Mouse (Mus musculus): ENCODE measurements at regions not wholly inside any gene's neighbourhood (a gene's known extent, or its start where the extent isn't known, plus 50 kb on each side); places are given as distances from the start of the nearest gene placed in this dataset.
"Not testable (repeated sequence)": the region's sequence is repeated elsewhere in the genome, so short reads cannot be mapped to it uniquely, and the experiment has no call there.

DNA sequence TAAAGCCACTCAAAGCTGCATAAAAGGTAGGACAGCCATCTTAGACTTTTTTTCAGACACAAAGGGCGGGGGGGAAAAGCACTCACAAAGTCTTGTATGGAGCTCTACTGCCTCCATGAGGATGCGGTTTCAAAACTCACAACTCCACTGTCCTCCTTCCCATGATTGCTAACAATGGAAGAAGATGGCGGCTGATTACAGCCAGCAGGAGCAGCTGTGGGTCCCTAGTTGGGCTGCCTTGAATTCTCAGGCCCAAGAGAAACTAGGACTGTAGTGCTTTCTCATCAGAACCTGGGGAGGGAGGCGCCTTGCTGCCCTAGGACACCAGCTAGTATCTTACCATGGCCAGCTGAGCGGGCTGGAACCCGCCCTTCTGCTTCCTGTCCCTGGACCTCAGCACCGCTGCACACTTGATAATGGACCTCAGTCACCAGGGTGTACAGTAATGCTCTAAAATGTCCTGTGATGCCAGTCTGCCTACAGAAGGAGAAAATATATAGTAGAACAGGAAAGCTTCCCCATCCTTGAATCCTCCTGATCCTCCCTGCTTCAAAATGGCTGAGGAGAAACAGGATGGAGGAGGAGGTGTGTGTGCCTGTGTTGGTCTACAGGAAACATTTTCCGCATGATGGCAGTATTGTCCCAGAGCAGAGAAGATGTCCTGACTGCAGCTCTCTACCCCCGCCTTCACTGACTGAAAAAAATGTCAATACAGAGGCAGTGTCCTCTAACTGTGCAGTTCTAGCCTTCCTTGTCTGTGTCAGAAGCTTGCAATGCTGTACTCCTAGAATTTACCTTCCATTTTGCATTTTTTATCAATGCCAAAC is 183.7 kb upstream of the Olfr1324 start:
- Histone ChIP-seq H3K4me2 (ENCODE audit: low read depth, low read length) (no peak overlapping the region), H3K27me3 (ENCODE audit: control insufficient read depth, insufficient read depth, low read length) (no peaks in the 10 kb centered on the region), H3K4me3 (ENCODE audit: low read depth, low read length) (no peak overlapping the region), H3K4me1 (ENCODE audit: control insufficient read depth, insufficient read depth, low read length) (no peaks in the 10 kb centered on the region), H3K9ac (replicated peaks; ENCODE audit: low read length) (no peak overlapping the region; the same call in 1 of the 2 replicates), H3K9me3 (replicated peaks; ENCODE audit: control insufficient read depth, low read length) (no peaks in the 10 kb centered on the region), H3K27ac (replicated peaks; ENCODE audit: low read depth, low read length) (no peak overlapping the region), H3K36me3 (replicated peaks; ENCODE audit: control insufficient read depth, insufficient read depth, low read depth, low read length) (no peaks in the 10 kb centered on the region; the same call in 1 of the 2 replicates)
- WGBS, result 69% methylated on average over 9 of the region's 9 CpGs
- DNase-seq (ENCODE audit: low spot score) (peak; percentile 72), ATAC-seq (replicated peaks; ENCODE audit: insufficient number of reproducible peaks, low FRiP score, low TSS enrichment, low read depth) (no peak)

DNA sequence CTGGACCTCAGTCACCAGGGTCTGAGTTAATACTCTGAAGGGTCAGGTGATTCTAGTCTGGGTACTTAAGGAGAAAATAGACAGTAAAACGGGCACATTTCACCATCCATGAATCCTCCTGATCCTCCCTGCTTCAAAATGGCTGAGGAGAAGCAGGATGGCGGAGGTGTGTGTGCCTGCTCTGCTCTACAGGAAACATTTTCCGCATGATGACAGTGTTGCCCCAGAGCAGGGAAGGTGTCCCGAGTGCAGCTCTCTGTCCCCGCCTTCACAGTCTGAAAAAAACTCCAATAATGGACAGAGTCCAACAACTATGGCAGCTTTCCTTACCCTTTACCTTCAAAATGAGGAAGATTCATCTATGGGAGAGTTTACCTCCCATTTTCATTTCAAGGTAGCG is 179.8 kb upstream of the Olfr1324 start:
- DNase-seq (ENCODE audit: low spot score); ATAC-seq (replicated peaks; ENCODE audit: insufficient number of reproducible peaks, low FRiP score, low TSS enrichment, low read depth); H3K36me3 ChIP-seq (replicated peaks; ENCODE audit: control insufficient read depth, insufficient read depth, low read depth, low read length); H3K27ac ChIP-seq (replicated peaks; ENCODE audit: low read depth, low read length); H3K4me1 ChIP-seq (ENCODE audit: control insufficient read depth, insufficient read depth, low read length); H3K9me3 ChIP-seq (replicated peaks; ENCODE audit: control insufficient read depth, low read length); H3K9ac ChIP-seq (replicated peaks; ENCODE audit: low read length); H3K4me2 ChIP-seq (ENCODE audit: low read depth, low read length); H3K4me3 ChIP-seq (ENCODE audit: low read depth, low read length); H3K27me3 ChIP-seq (ENCODE audit: control insufficient read depth, insufficient read depth, low read length): not testable (repeated sequence)
- WGBS, result 84% methylated on average over 6 of the region's 6 CpGs

DNA sequence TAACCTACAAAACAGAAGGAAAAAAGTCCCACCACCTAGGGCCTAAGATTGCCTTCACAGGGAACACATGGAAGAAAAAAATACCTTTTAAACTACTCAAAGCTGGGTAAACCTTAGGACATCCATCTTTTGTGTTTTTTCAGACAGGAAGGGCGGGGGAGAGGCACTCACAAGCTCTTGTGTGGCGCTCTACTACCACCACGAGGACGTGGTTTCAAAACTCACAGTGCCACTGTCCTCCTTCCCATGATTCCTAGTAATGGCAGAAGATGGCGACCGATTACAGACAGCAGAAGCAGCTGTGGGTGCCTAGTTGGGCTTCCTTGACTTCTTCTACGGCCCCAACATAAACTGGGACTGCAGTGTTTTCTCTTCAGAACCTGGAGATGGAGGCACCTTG is 179.3 kb upstream of the Olfr1324 start:
- ATAC-seq (replicated peaks; ENCODE audit: insufficient number of reproducible peaks, low FRiP score, low TSS enrichment, low read depth) (no peak), DNase-seq (ENCODE audit: low spot score) (no peak)
- no peaks in the 10 kb centered on the region; the same call in 1 of the 2 replicates for H3K36me3 ChIP-seq (replicated peaks; ENCODE audit: control insufficient read depth, insufficient read depth, low read depth, low read length)
- H3K4me1 ChIP-seq (ENCODE audit: control insufficient read depth, insufficient read depth, low read length), result no peaks in the 10 kb centered on the region
- no peaks in the 10 kb centered on the region for H3K27me3 ChIP-seq (ENCODE audit: control insufficient read depth, insufficient read depth, low read length)
- no peaks in the 10 kb centered on the region for H3K9me3 ChIP-seq (replicated peaks; ENCODE audit: control insufficient read depth, low read length)
- H3K4me2 ChIP-seq (ENCODE audit: low read depth, low read length), result no peak overlapping the region
- H3K9ac ChIP-seq (replicated peaks; ENCODE audit: low read length), result no peak overlapping the region
- H3K4me3 ChIP-seq (ENCODE audit: low read depth, low read length), result no peak overlapping the region
- WGBS, result 76% methylated on average over 7 of the region's 7 CpGs
- H3K27ac ChIP-seq (replicated peaks; ENCODE audit: low read depth, low read length), result no peak overlapping the region

DNA sequence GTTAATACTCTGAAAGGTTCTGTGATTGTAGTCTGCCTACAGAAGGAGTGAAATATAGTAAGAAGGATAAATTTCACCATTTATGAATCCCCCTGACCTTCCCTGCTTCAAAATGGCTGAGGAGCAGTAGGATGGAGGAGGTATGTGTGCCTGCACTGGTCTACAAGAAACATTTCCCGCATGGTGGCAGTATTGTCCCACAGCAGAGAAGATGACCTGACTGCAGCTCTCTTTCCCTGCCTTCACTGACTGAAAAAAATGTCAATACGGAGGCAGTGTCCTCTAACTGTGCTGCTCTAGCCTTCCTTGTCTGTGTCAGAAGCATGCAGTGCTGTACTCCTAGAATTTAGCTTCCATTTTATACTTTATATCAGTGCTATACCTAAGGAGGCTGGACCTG is 177.2 kb upstream of the Olfr1324 start:
- not testable (repeated sequence) for ATAC-seq (replicated peaks; ENCODE audit: insufficient number of reproducible peaks, low FRiP score, low TSS enrichment, low read depth); H3K36me3 ChIP-seq (replicated peaks; ENCODE audit: control insufficient read depth, insufficient read depth, low read depth, low read length); H3K4me1 ChIP-seq (ENCODE audit: control insufficient read depth, insufficient read depth, low read length); H3K4me2 ChIP-seq (ENCODE audit: low read depth, low read length); H3K9ac ChIP-seq (replicated peaks; ENCODE audit: low read length); H3K27me3 ChIP-seq (ENCODE audit: control insufficient read depth, insufficient read depth, low read length); H3K4me3 ChIP-seq (ENCODE audit: low read depth, low read length); H3K9me3 ChIP-seq (replicated peaks; ENCODE audit: control insufficient read depth, low read length); H3K27ac ChIP-seq (replicated peaks; ENCODE audit: low read depth, low read length)
- peak; percentile 57 for DNase-seq (ENCODE audit: low spot score)
- WGBS, result 53% methylated on average over 2 of the region's 2 CpGs

DNA sequence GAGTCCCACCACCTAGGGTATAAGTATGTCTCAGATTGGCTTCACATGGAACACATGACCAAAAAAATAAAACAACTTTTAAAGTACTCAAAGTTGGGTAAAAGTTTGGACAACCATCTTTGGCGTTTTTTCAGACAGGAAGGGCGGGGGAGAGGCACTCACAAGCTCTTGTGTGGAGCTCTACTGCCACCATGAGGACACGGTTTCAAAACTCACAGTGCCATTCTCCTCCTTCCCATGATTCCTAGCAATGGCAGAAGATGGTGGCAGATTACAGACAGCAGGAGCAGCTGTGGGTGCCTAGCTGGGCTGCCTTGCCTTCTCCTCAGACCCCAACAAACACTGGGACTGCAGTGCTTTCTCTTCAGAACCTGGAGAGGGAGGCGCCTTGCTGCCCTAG is 176.7 kb upstream of the Olfr1324 start:
- not testable (repeated sequence) for H3K4me3 ChIP-seq (ENCODE audit: low read depth, low read length); H3K4me2 ChIP-seq (ENCODE audit: low read depth, low read length); DNase-seq (ENCODE audit: low spot score); H3K36me3 ChIP-seq (replicated peaks; ENCODE audit: control insufficient read depth, insufficient read depth, low read depth, low read length); H3K9ac ChIP-seq (replicated peaks; ENCODE audit: low read length); H3K9me3 ChIP-seq (replicated peaks; ENCODE audit: control insufficient read depth, low read length); H3K4me1 ChIP-seq (ENCODE audit: control insufficient read depth, insufficient read depth, low read length); H3K27ac ChIP-seq (replicated peaks; ENCODE audit: low read depth, low read length); ATAC-seq (replicated peaks; ENCODE audit: insufficient number of reproducible peaks, low FRiP score, low TSS enrichment, low read depth); H3K27me3 ChIP-seq (ENCODE audit: control insufficient read depth, insufficient read depth, low read length)
- WGBS, result 73% methylated on average over 4 of the region's 4 CpGs

DNA sequence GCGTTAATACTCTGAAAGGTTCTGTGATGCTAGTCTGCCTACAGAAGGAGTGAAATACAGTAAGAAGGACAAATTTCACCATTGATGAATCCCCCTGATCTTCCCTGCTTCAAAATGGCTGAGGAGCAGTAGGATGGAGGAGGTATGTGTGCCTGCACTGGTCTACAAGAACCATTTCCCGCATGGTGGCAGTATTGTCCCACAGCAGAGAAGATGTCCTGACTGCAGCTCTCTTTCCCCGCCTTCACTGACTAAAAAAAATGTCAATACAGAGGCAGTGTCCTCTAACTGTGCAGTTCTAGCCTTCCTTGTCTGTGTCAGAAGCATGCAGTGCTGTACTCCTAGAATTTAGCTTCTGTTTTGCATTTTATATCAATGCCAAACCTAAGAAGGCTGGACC is 174.6 kb upstream of the Olfr1324 start:
- H3K27ac ChIP-seq (replicated peaks; ENCODE audit: low read depth, low read length); H3K9me3 ChIP-seq (replicated peaks; ENCODE audit: control insufficient read depth, low read length); H3K4me1 ChIP-seq (ENCODE audit: control insufficient read depth, insufficient read depth, low read length); ATAC-seq (replicated peaks; ENCODE audit: insufficient number of reproducible peaks, low FRiP score, low TSS enrichment, low read depth); H3K4me2 ChIP-seq (ENCODE audit: low read depth, low read length); H3K27me3 ChIP-seq (ENCODE audit: control insufficient read depth, insufficient read depth, low read length); H3K9ac ChIP-seq (replicated peaks; ENCODE audit: low read length); H3K36me3 ChIP-seq (replicated peaks; ENCODE audit: control insufficient read depth, insufficient read depth, low read depth, low read length): not testable (repeated sequence)
- WGBS, result 79% methylated on average over 3 of the region's 3 CpGs
- peak; percentile 75 for DNase-seq (ENCODE audit: low spot score)
- H3K4me3 ChIP-seq (ENCODE audit: low read depth, low read length), result 0 out of 2 replicates have a peak overlapping the region, but pooled peaks have one; percentile 3

DNA sequence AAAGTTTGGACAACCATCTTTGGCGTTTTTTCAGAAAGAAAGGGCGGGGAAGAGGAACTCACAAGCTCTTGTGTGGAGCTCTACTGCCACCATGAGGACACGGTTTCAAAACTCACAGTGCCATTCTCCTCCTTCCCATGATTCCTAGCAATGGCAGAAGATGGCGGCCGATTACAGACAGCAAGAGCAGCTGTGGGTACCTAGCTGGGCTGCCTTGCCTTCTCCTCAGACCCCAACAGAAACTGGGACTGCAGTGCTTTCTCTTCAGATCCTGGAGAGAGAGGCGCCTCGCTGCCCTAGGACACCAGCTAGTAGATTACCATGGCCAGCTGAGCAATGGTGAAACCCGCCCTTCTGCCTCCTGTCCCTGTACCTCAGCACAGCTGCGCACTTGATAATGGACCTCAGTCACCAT is 174.2 kb upstream of the Olfr1324 start:
- WGBS, result 70% methylated on average over 9 of the region's 9 CpGs
- H3K27me3 ChIP-seq (ENCODE audit: control insufficient read depth, insufficient read depth, low read length); H3K4me1 ChIP-seq (ENCODE audit: control insufficient read depth, insufficient read depth, low read length); H3K27ac ChIP-seq (replicated peaks; ENCODE audit: low read depth, low read length); H3K9ac ChIP-seq (replicated peaks; ENCODE audit: low read length); H3K4me2 ChIP-seq (ENCODE audit: low read depth, low read length); H3K9me3 ChIP-seq (replicated peaks; ENCODE audit: control insufficient read depth, low read length); H3K36me3 ChIP-seq (replicated peaks; ENCODE audit: control insufficient read depth, insufficient read depth, low read depth, low read length); ATAC-seq (replicated peaks; ENCODE audit: insufficient number of reproducible peaks, low FRiP score, low TSS enrichment, low read depth); DNase-seq (ENCODE audit: low spot score): not testable (repeated sequence)
- H3K4me3 ChIP-seq (ENCODE audit: low read depth, low read length), result 0 out of 2 replicates have a peak overlapping the region, but pooled peaks have one; percentile 3

DNA sequence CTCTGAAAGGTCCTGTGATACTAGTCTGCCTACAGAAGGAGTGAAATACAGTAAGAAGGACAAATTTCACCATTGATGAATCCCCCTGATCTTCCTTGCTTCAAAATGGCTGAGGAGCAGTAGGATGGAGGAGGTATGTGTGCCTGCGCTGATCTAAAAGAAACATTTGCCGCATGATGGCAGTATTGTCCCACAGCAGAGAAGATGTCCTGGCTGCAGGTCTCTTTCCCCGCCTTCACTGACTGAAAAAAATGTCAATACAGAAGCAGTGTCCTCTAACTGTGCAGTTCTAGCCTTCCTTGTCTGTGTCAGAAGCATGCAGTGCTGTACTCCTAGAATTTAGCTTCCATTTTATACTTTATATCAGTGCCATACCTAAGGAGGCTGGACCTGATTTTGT is 172.0 kb upstream of the Olfr1324 start:
- H3K9me3 ChIP-seq (replicated peaks; ENCODE audit: control insufficient read depth, low read length); H3K4me1 ChIP-seq (ENCODE audit: control insufficient read depth, insufficient read depth, low read length); H3K27me3 ChIP-seq (ENCODE audit: control insufficient read depth, insufficient read depth, low read length); H3K27ac ChIP-seq (replicated peaks; ENCODE audit: low read depth, low read length); H3K36me3 ChIP-seq (replicated peaks; ENCODE audit: control insufficient read depth, insufficient read depth, low read depth, low read length); H3K4me3 ChIP-seq (ENCODE audit: low read depth, low read length); ATAC-seq (replicated peaks; ENCODE audit: insufficient number of reproducible peaks, low FRiP score, low TSS enrichment, low read depth); H3K9ac ChIP-seq (replicated peaks; ENCODE audit: low read length): not testable (repeated sequence)
- DNase-seq (ENCODE audit: low spot score), result peak; percentile 76
- WGBS, result 66% methylated on average over 3 of the region's 3 CpGs
- peak overlapping the region; percentile 23; the same call in 1 of the 2 replicates for H3K4me2 ChIP-seq (ENCODE audit: low read depth, low read length)
